Mouse (Mus musculus): ENCODE measurements around the gene Dlgap1. TPM values are rescaled to one million over a fixed set of nuclear protein-coding genes. Genes with fewer than 3 reads are reported as not detected.

Dlgap1 gene
- total and polyA plus RNA-seq, 2 experiments from 2014 or later: 0.20 to 0.76 TPM

DNA sequence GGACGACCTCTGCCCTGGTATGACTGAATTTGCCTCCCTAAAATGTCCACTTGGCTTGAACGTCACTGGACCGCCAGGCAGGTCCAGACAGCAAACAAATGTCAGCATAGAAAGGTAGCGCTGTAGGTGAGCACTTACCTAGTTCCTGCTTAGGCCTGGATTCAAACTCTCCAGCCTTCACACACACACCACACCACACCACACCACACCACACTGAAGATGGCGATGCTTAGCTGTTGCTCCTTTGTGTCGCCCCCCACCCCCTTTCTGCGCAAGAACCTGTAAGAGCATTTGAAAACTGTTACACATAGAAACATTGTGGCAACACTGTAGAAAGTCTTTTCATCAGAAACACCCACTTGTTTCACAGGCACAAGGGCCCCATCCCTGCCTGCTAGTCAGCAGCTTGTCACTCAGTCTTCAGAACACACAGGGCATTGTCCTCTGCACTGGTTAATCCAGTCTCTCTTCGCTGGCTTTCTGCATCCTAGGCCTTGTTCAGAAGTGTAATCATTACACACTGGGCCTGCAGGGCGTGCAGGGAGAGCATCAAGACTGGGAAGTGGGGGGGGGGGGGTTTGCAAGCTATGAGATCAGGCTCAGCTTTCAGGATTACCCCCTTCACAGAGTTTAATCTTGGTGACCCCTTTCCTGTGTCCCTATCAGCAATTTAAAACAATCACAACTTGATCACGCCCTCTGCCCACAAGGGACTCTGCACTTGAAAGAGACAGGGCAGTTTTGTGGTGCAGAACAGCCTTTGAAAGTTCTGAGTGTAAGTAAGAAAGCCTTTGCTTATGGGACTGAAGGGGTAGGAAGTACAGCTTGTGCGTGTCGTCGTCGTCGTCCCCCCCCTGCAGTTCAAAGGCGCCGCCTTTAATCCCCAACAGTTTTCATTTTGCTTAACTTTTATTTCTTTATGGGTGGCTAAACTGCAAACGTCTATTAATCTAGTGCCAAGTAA lies 812.1 kb downstream of the Dlgap1 start:
- H3K9me3 ChIP-seq (replicated peaks; ENCODE audit: control insufficient read depth, low read length): no peaks in the 10 kb centered on the region
- no peaks in the 10 kb centered on the region for H3K27me3 ChIP-seq (ENCODE audit: control insufficient read depth, insufficient read depth, low read length)
- no peak overlapping the region for H3K27ac ChIP-seq (ENCODE audit: low read depth)
- ATAC-seq (ENCODE audit: insufficient read depth, low read depth) (no peak), DNase-seq (ENCODE audit: low spot score) (no peak)
- no peaks in the 10 kb centered on the region for H3K36me3 ChIP-seq (replicated peaks; ENCODE audit: control insufficient read depth, insufficient read depth, low read length)
- H3K4me2 ChIP-seq (ENCODE audit: low read depth, low read length): no peak overlapping the region
- TF ChIP-seq EP300 (IDR thresholded peaks at IDR 0.05; ENCODE audit: low read depth) (no peak), CTCF (IDR thresholded peaks at IDR 0.05; ENCODE audit: low read depth) (no peak)
- H3K9ac ChIP-seq (replicated peaks; ENCODE audit: low read depth, low read length): no peak overlapping the region
- H3K4me1 ChIP-seq (ENCODE audit: control insufficient read depth, insufficient read depth): no peaks in the 10 kb centered on the region
- no peak overlapping the region for H3K4me3 ChIP-seq (ENCODE audit: low read depth, low read length)
- 54% methylated on average over 18 of the region's 18 CpGs for WGBS

DNA sequence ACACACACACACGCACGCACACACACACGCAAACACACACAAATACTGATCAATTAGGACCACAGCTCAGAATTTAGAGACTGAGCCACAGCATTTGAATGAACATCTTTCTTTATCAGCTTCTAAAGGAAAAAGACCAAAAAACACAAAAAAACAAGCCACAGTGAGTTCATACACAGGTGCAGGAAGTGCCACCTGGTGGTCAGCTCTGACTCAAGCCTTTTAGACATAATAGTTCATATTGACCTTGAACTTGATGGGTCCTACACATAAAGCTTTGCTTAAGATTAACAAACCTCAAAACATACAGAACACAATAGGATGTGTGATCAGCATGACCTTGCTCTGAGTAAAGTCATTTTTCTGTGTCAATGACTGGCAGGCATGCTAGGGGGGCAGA lies 814.4 kb downstream of the Dlgap1 start:
- TF ChIP-seq CTCF (IDR thresholded peaks at IDR 0.05; ENCODE audit: low read depth) (peak; percentile 13), EP300 (IDR thresholded peaks at IDR 0.05; ENCODE audit: low read depth) (no peak)
- H3K4me1 ChIP-seq (ENCODE audit: control insufficient read depth, insufficient read depth): no peaks in the 10 kb centered on the region
- no peak overlapping the region for H3K27ac ChIP-seq (ENCODE audit: low read depth)
- H3K9me3 ChIP-seq (replicated peaks; ENCODE audit: control insufficient read depth, low read length): no peaks in the 10 kb centered on the region
- H3K4me2 ChIP-seq (ENCODE audit: low read depth, low read length): no peak overlapping the region
- ATAC-seq (ENCODE audit: insufficient read depth, low read depth) (no peak), DNase-seq (ENCODE audit: low spot score) (no peak)
- 91% methylated on average over 3 of the region's 3 CpGs for WGBS
- no peaks in the 10 kb centered on the region for H3K36me3 ChIP-seq (replicated peaks; ENCODE audit: control insufficient read depth, insufficient read depth, low read length)
- H3K4me3 ChIP-seq (ENCODE audit: low read depth, low read length): no peak overlapping the region
- H3K9ac ChIP-seq (replicated peaks; ENCODE audit: low read depth, low read length): no peak overlapping the region
- H3K27me3 ChIP-seq (ENCODE audit: control insufficient read depth, insufficient read depth, low read length): no peaks in the 10 kb centered on the region

DNA sequence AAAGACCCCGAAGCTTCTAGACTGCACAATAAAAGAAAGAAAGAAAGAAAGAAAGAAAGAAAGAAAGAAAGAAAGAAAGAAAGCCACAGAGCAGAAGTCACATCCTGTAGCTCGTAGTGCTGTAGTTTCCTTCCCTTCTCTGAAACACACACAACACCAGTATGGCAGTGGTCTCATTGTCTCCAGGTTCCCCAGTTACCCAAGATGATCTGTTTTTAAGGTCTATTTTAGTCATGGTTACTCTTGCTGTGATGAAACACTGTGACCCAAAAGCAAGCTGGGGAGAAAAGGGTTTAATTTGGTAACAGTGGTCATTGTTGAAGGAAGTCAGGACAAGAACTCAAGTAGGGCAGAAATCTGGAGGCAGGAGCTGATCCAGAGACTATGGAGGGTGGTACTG lies 818.5 kb downstream of the Dlgap1 start:
- Histone ChIP-seq H3K4me2 (ENCODE audit: low read depth, low read length) (no peak overlapping the region), H3K4me1 (ENCODE audit: control insufficient read depth, insufficient read depth) (no peaks in the 10 kb centered on the region), H3K9ac (replicated peaks; ENCODE audit: low read depth, low read length) (no peak overlapping the region), H3K9me3 (replicated peaks; ENCODE audit: control insufficient read depth, low read length) (no peaks in the 10 kb centered on the region), H3K4me3 (ENCODE audit: low read depth, low read length) (no peak overlapping the region), H3K36me3 (replicated peaks; ENCODE audit: control insufficient read depth, insufficient read depth, low read length) (no peaks in the 10 kb centered on the region), H3K27ac (ENCODE audit: low read depth) (no peak overlapping the region), H3K27me3 (ENCODE audit: control insufficient read depth, insufficient read depth, low read length) (no peaks in the 10 kb centered on the region)
- 86% methylated on average over 2 of the region's 2 CpGs for WGBS
- ATAC-seq (ENCODE audit: insufficient read depth, low read depth) (no peak), DNase-seq (ENCODE audit: low spot score) (no peak)
- TF ChIP-seq EP300 (IDR thresholded peaks at IDR 0.05; ENCODE audit: low read depth) (no peak), CTCF (IDR thresholded peaks at IDR 0.05; ENCODE audit: low read depth) (no peak)

DNA sequence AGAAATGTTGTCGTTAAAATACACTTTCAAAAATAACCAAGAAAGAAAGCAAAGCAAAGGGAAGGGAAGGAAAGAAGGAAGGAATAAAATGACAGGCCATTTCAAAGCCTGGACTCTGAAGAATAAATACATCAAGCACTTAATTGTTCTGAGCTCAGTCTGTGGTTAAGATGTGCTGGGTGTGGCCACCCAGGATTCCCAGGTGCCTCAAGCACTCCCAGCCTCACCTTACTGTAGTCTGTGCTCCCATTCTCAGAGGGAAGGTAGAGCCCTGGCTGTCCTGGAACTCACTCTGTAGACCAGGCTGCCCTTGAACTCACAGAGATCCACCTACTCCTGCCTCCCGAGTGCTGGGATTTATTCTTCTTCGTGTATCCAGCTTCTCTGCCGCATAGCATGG lies 821.9 kb downstream of the Dlgap1 start:
- Histone ChIP-seq H3K4me2 (ENCODE audit: low read depth, low read length) (no peak overlapping the region), H3K27ac (ENCODE audit: low read depth) (no peak overlapping the region), H3K27me3 (ENCODE audit: control insufficient read depth, insufficient read depth, low read length) (no peaks in the 10 kb centered on the region), H3K4me1 (ENCODE audit: control insufficient read depth, insufficient read depth) (no peaks in the 10 kb centered on the region), H3K9ac (replicated peaks; ENCODE audit: low read depth, low read length) (no peak overlapping the region), H3K9me3 (replicated peaks; ENCODE audit: control insufficient read depth, low read length) (no peaks in the 10 kb centered on the region), H3K36me3 (replicated peaks; ENCODE audit: control insufficient read depth, insufficient read depth, low read length) (no peaks in the 10 kb centered on the region), H3K4me3 (ENCODE audit: low read depth, low read length) (no peak overlapping the region)
- 90% methylated on average over 4 of the region's 4 CpGs for WGBS
- DNase-seq (ENCODE audit: low spot score) (no peak), ATAC-seq (ENCODE audit: insufficient read depth, low read depth) (no peak)
- TF ChIP-seq EP300 (IDR thresholded peaks at IDR 0.05; ENCODE audit: low read depth) (no peak), CTCF (IDR thresholded peaks at IDR 0.05; ENCODE audit: low read depth) (no peak)

GRCm38 (mm10) chr17:70791596-70792275 lies 822.9 kb downstream of the Dlgap1 start:
- H3K4me2 ChIP-seq (ENCODE audit: low read depth, low read length): no peak overlapping the region
- WGBS: 65% methylated on average over 9 of the region's 9 CpGs
- H3K36me3 ChIP-seq (replicated peaks; ENCODE audit: control insufficient read depth, insufficient read depth, low read length): no peaks in the 10 kb centered on the region
- no peak for ATAC-seq (ENCODE audit: insufficient read depth, low read depth)
- H3K4me3 ChIP-seq (ENCODE audit: low read depth, low read length): no peak overlapping the region
- no peaks in the 10 kb centered on the region for H3K9me3 ChIP-seq (replicated peaks; ENCODE audit: control insufficient read depth, low read length)
- no peaks in the 10 kb centered on the region for H3K27me3 ChIP-seq (ENCODE audit: control insufficient read depth, insufficient read depth, low read length)
- H3K4me1 ChIP-seq (ENCODE audit: control insufficient read depth, insufficient read depth): no peaks in the 10 kb centered on the region
- DNase-seq (ENCODE audit: low spot score): no peak
- no peak overlapping the region for H3K27ac ChIP-seq (ENCODE audit: low read depth)
- no peak for TF ChIP-seq EP300 (IDR thresholded peaks at IDR 0.05; ENCODE audit: low read depth)
- no peak for TF ChIP-seq CTCF (IDR thresholded peaks at IDR 0.05; ENCODE audit: low read depth)
- H3K9ac ChIP-seq (replicated peaks; ENCODE audit: low read depth, low read length): no peak overlapping the region
